Mouse (Mus musculus): ENCODE measurements around the gene Meiob. TPM values are rescaled to one million over a fixed set of nuclear protein-coding genes. Genes with fewer than 3 reads are reported as not detected.

The Meiob gene
- total and polyA plus RNA-seq, 2 experiments from 2014 or later: 0.15 TPM; not detected in 1

- DNase-seq (no peak), ATAC-seq (no peak)
- no peak overlapping the region for H3K27ac ChIP-seq (ENCODE audit: low read depth, low read length)
- H3K4me2 ChIP-seq (ENCODE audit: low read depth): no peak overlapping the region
- H3K4me3 ChIP-seq (ENCODE audit: low read depth, low read length): no peak overlapping the region
- peaks cover 3% of the 10 kb centered on the region; the same call in 1 of the 2 replicates for H3K27me3 ChIP-seq (ENCODE audit: insufficient read depth, low read length)
- H3K9me3 ChIP-seq (ENCODE audit: low read length): no peaks in the 10 kb centered on the region
- no peak overlapping the region for H3K9ac ChIP-seq
- TF ChIP-seq CTCF (IDR thresholded peaks at IDR 0.05; ENCODE audit: low read depth): no peak
- H3K36me3 ChIP-seq (ENCODE audit: insufficient read depth): no peaks in the 10 kb centered on the region
- 51% methylated on average over 3 of the region's 3 CpGs for WGBS
- H3K4me1 ChIP-seq (ENCODE audit: insufficient read depth): no peaks in the 10 kb centered on the region
Measured at GRCm38 (mm10) chr17:24821351-24822280, 17.5 kb downstream of the Meiob start.

- Histone ChIP-seq H3K36me3 (ENCODE audit: insufficient read depth) (no peaks in the 10 kb centered on the region), H3K9ac (no peak within 1 kb of the TSS), H3K4me3 (ENCODE audit: low read depth, low read length) (no peak within 1 kb of the TSS), H3K4me1 (ENCODE audit: insufficient read depth) (no peaks in the 10 kb centered on the region), H3K4me2 (ENCODE audit: low read depth) (no peak within 1 kb of the TSS), H3K27me3 (ENCODE audit: insufficient read depth, low read length) (no peaks in the 10 kb centered on the region; the same call in 1 of the 2 replicates), H3K9me3 (ENCODE audit: low read length) (no peaks in the 10 kb centered on the region), H3K27ac (ENCODE audit: low read depth, low read length) (no peak within 1 kb of the TSS)
- 72% methylated on average over 8 of the region's 8 CpGs for WGBS
- no peak for ATAC-seq
- no peak for DNase-seq
- no peak for TF ChIP-seq CTCF (IDR thresholded peaks at IDR 0.05; ENCODE audit: low read depth)
Measured at GRCm38 (mm10) chr17:24839842-24840241, 35.8 kb downstream of the Meiob start, which contains the start of gene Hagh. Gene Hagh, plus strand, starts transcription at chr17:24840143.

DNA sequence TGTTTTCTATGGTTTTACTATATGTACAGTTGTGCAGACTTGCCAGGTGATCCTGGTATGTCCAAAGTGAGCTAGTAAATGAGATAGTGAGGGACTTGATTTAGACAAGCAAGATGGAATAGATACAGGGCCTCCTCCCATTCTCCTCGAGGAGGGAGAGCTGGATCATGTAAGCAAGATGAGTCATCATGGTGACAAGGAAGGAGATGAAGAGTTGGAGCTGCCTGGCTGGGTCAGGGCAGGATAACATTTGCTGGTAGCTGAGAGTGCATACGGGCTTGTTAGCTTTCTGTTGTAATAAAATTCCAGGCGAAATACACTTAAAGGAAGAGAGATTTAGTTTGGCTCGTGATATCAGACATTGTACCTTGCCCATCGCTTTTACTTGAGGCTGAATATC, 36.3 kb downstream of the Meiob start:
- no peak for TF ChIP-seq CTCF (IDR thresholded peaks at IDR 0.05; ENCODE audit: low read depth)
- H3K4me3 ChIP-seq (ENCODE audit: low read depth, low read length): no peak overlapping the region
- no peak overlapping the region for H3K4me2 ChIP-seq (ENCODE audit: low read depth)
- H3K27ac ChIP-seq (ENCODE audit: low read depth, low read length): no peak overlapping the region
- no peaks in the 10 kb centered on the region for H3K9me3 ChIP-seq (ENCODE audit: low read length)
- no peak for ATAC-seq
- no peaks in the 10 kb centered on the region; the same call in 1 of the 2 replicates for H3K27me3 ChIP-seq (ENCODE audit: insufficient read depth, low read length)
- DNase-seq: no peak
- H3K9ac ChIP-seq: no peak overlapping the region
- WGBS: 65% methylated on average over 5 of the region's 5 CpGs
- no peaks in the 10 kb centered on the region for H3K4me1 ChIP-seq (ENCODE audit: insufficient read depth)
- H3K36me3 ChIP-seq (ENCODE audit: insufficient read depth): no peaks in the 10 kb centered on the region

GRCm38 (mm10) chr17:24841133-24841532, 37.0 kb downstream of the Meiob start:
- Histone ChIP-seq H3K4me3 (ENCODE audit: low read depth, low read length) (no peak overlapping the region), H3K4me1 (ENCODE audit: insufficient read depth) (no peaks in the 10 kb centered on the region), H3K27me3 (ENCODE audit: insufficient read depth, low read length) (no peaks in the 10 kb centered on the region; the same call in 1 of the 2 replicates), H3K36me3 (ENCODE audit: insufficient read depth) (no peaks in the 10 kb centered on the region), H3K9me3 (ENCODE audit: low read length) (no peaks in the 10 kb centered on the region), H3K9ac (no peak overlapping the region), H3K4me2 (ENCODE audit: low read depth) (no peak overlapping the region), H3K27ac (ENCODE audit: low read depth, low read length) (no peak overlapping the region)
- ATAC-seq (no peak), DNase-seq (no peak)
- whole genome bisulfite sequencing: 48% methylated on average over 4 of the region's 4 CpGs
- no peak for TF ChIP-seq CTCF (IDR thresholded peaks at IDR 0.05; ENCODE audit: low read depth)

DNA sequence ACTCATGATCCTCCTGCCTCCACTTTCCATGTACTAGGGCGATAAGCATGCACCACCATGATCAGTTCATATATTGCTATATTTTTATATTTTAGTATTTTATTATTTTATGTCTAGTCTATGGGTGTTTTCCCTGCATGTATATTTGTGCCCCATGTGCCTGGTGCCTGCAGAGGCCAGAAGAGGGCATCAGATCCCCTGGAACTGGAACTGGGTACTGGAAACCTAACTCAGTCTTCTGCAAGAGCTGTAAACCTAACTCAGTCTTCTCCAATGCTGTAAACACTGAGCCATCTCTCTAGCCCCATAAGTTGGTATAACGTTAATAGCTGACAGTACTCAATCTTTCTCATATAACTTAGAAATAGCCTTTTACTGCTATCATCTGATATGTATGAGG, 38.5 kb downstream of the Meiob start:
- no peaks in the 10 kb centered on the region for H3K9me3 ChIP-seq (ENCODE audit: low read length)
- no peak overlapping the region for H3K4me3 ChIP-seq (ENCODE audit: low read depth, low read length)
- H3K27me3 ChIP-seq (ENCODE audit: insufficient read depth, low read length): no peaks in the 10 kb centered on the region; the same call in 1 of the 2 replicates
- no peaks in the 10 kb centered on the region for H3K36me3 ChIP-seq (ENCODE audit: insufficient read depth)
- 61% methylated on average over 2 of the region's 2 CpGs for WGBS
- no peak overlapping the region for H3K9ac ChIP-seq
- DNase-seq: no peak
- no peaks in the 10 kb centered on the region for H3K4me1 ChIP-seq (ENCODE audit: insufficient read depth)
- no peak overlapping the region for H3K27ac ChIP-seq (ENCODE audit: low read depth, low read length)
- no peak overlapping the region for H3K4me2 ChIP-seq (ENCODE audit: low read depth)
- TF ChIP-seq CTCF (IDR thresholded peaks at IDR 0.05; ENCODE audit: low read depth): no peak
- no peak for ATAC-seq

DNA sequence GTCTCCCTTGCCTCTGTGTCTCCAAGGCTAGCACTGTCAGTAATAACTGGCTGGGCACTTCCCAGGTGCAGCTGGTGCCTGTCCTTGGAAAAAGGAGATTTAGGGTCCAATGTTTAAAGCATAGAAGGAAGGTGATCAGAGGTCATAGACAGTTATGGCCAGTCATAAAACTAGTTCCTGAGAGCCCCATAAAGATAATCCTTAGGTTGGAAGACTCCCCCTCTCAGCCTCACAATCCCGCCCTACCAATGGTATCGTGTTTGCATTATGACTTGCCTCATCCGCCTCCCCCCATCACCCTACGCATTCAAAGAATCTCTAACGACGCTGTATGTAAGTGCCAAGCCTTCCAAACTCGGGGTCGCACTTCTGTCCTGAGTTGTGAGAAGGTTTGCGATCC, 40.4 kb downstream of the Meiob start:
- Histone ChIP-seq H3K9ac (no peak overlapping the region), H3K4me2 (ENCODE audit: low read depth) (no peak overlapping the region), H3K4me3 (ENCODE audit: low read depth, low read length) (no peak overlapping the region), H3K27ac (ENCODE audit: low read depth, low read length) (no peak overlapping the region), H3K27me3 (ENCODE audit: insufficient read depth, low read length) (no peaks in the 10 kb centered on the region; the same call in 1 of the 2 replicates), H3K4me1 (ENCODE audit: insufficient read depth) (0 out of 2 replicates have a peak, but pooled peaks cover 11% of the 10 kb centered on the region), H3K9me3 (ENCODE audit: low read length) (no peaks in the 10 kb centered on the region), H3K36me3 (ENCODE audit: insufficient read depth) (no peaks in the 10 kb centered on the region)
- WGBS: 56% methylated on average over 9 of the region's 9 CpGs
- DNase-seq: no peak
- no peak for TF ChIP-seq CTCF (IDR thresholded peaks at IDR 0.05; ENCODE audit: low read depth)
- ATAC-seq: no peak

DNA sequence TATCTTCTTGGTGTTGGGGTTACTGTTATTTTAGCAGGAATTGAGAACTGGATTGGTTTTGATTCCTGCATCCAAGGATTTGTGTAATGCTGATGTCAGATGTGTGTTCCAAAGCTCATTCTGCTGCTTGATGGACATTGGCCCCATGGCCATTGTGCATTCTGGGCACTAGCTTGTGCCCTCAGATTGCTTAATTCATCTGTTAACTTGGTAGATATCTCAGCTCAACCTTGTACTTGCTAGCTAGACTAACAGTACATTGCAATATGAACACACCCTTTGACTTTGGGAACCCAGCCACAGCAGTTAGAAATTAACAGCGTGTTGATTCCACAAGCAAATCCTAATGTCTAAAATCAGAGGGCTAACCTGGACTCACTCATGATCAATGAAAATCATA, 43.3 kb downstream of the Meiob start:
- no peaks in the 10 kb centered on the region for H3K27me3 ChIP-seq (ENCODE audit: insufficient read depth, low read length)
- DNase-seq (no peak), ATAC-seq (no peak)
- H3K4me1 ChIP-seq (ENCODE audit: insufficient read depth): peaks cover 16% of the 10 kb centered on the region; the same call in 1 of the 2 replicates
- no peak overlapping the region for H3K27ac ChIP-seq (ENCODE audit: low read depth, low read length)
- no peak overlapping the region for H3K4me3 ChIP-seq (ENCODE audit: low read depth, low read length)
- H3K9ac ChIP-seq: no peak overlapping the region
- WGBS: 98% methylated on average over 1 of the region's 1 CpGs
- H3K36me3 ChIP-seq (ENCODE audit: insufficient read depth): no peaks in the 10 kb centered on the region
- no peaks in the 10 kb centered on the region for H3K9me3 ChIP-seq (ENCODE audit: low read length)
- H3K4me2 ChIP-seq (ENCODE audit: low read depth): no peak overlapping the region
- TF ChIP-seq CTCF (IDR thresholded peaks at IDR 0.05; ENCODE audit: low read depth): no peak
